Mouse (Mus musculus) midbrain, embryonic 14.5 days (tissue): ENCODE measurements at regions not wholly inside any gene's neighbourhood (a gene's known extent, or its start where the extent isn't known, plus 50 kb on each side); places are given as distances from the start of the nearest gene placed in this dataset.

ENCODE experiments used
- ATAC-seq: fragments of 200-750 bp; cut with Nextera tagmentation; 2 replicates; pipeline ENCODE4 v1.8.0; 2017; ENCODE audit warnings: moderate number of reproducible peaks, moderate library complexity; ENCODE audit not compliant: low FRiP score, low TSS enrichment
- DNase-seq: peaks from one replicate; pipeline ENCODE4 v3.0.0-alpha.2; 2015
- H3K27ac ChIP-seq: fragments of 300-500 bp; sonication (generic); replicated peaks from 2 replicates; pipeline ENCODE4 v1.5.1; 2014; ENCODE audit warnings: mild to moderate bottlenecking, low read depth, low read length, moderate library complexity
- H3K27me3 ChIP-seq: fragments of 300-500 bp; sonication (generic); 2 replicates; pipeline ENCODE4 v1.6.1; 2014; ENCODE audit warnings: low read length, control low read depth, mixed read lengths; ENCODE audit not compliant: control insufficient read depth, insufficient read depth
- H3K36me3 ChIP-seq: fragments of 300-500 bp; sonication (generic); 2 replicates; pipeline ENCODE4 v1.6.1; 2014; ENCODE audit warnings: low read length, control low read depth; ENCODE audit not compliant: control insufficient read depth, insufficient read depth
- H3K4me1 ChIP-seq: fragments of 300-500 bp; sonication (generic); 2 replicates; pipeline ENCODE4 v1.6.1; 2014; ENCODE audit warnings: mild to moderate bottlenecking, antibody characterized with exemption, low read length, control low read depth; ENCODE audit not compliant: control insufficient read depth, insufficient read depth
- H3K4me2 ChIP-seq: fragments of 300-500 bp; sonication (generic); 2 replicates; pipeline ENCODE4 v1.6.1; 2014; ENCODE audit warnings: mild to moderate bottlenecking, low read length, moderate library complexity
- H3K4me3 ChIP-seq: fragments of 300-500 bp; sonication (generic); replicated peaks from 2 replicates; pipeline ENCODE4 v1.5.1; 2014; ENCODE audit warnings: low read depth, low read length
- H3K9ac ChIP-seq: fragments of 300-500 bp; sonication (generic); replicated peaks from 2 replicates; pipeline ENCODE4 v1.6.1; 2014; ENCODE audit warnings: mild to moderate bottlenecking, low read length, moderate library complexity
- H3K9me3 ChIP-seq: fragments of 300-500 bp; sonication (generic); 2 replicates; pipeline ENCODE4 v1.6.1; 2016; ENCODE audit warnings: low read length, control low read depth, mixed read lengths; ENCODE audit not compliant: control insufficient read depth
- WGBS: fragments of 180-500 bp; shearing (Covaris S2); extraction: QIAGEN DNeasy Blood & Tissue Kit; methylation state at CpG from one replicate; pipeline ENCODE4 v1.1.7; 2014; 5-methylcytosine and 5-hydroxymethylcytosine counted together

DNA sequence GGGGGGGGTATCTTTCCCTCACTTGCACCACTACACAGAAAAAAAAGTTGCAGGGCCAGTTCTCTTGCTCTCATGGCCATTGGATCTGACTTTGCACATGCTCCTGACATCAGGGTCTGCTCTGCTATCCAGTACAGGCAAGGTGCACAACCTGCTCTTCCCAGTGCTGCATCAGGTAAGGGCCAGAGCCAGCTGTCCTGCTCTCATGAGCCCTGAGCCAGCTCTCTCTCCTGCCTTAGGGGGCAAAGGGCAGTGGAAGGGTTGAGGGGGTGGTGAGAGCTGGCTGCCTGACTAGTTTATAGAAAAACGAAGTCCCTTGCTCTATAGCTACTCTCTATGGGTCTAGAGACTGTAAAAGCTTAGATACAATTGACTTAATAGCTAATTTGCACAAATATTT lies 927.6 kb downstream of the Rab28 start:
- 71% methylated on average over 1 of the region's 1 CpGs for WGBS
- H3K9me3 ChIP-seq: no peaks in the 10 kb centered on the region

DNA sequence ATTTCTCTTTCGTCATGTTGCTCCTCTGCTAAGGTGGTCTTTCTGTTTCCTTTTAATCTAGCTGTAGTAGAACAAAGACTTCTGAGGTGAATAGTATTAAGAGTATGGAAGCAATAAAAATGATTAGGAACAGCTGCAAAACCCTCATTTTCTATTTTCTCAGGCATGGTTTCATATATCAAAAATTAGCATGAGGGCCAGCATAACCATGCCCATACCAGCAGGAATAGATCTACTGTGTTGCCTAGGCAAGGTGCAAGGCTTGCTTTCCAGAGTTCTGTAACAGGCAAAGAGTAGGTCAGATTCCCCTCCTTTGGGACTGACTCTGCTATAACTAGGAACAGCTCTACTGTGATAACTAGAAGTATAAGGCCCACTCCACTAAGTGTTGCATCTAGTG lies 928.1 kb downstream of the Rab28 start:
- Histone ChIP-seq H3K9me3 (no peaks in the 10 kb centered on the region), H3K27ac (no peak overlapping the region), H3K36me3 (no peaks in the 10 kb centered on the region), H3K4me1 (no peaks in the 10 kb centered on the region), H3K27me3 (no peaks in the 10 kb centered on the region), H3K9ac (no peak overlapping the region), H3K4me3 (no peak overlapping the region), H3K4me2 (no peak overlapping the region)
- 90% methylated on average over 1 of the region's 1 CpGs for WGBS
- ATAC-seq (no peak), DNase-seq (no peak)

More for the DNA sequence above, 927.6 kb downstream of the Rab28 start:
- ATAC-seq (no peak), DNase-seq (no peak)
- Histone ChIP-seq H3K4me1 (no peaks in the 10 kb centered on the region), H3K4me2 (no peak overlapping the region), H3K4me3 (no peak overlapping the region), H3K27ac (no peak overlapping the region), H3K36me3 (no peaks in the 10 kb centered on the region), H3K27me3 (no peaks in the 10 kb centered on the region), H3K9ac (no peak overlapping the region)

DNA sequence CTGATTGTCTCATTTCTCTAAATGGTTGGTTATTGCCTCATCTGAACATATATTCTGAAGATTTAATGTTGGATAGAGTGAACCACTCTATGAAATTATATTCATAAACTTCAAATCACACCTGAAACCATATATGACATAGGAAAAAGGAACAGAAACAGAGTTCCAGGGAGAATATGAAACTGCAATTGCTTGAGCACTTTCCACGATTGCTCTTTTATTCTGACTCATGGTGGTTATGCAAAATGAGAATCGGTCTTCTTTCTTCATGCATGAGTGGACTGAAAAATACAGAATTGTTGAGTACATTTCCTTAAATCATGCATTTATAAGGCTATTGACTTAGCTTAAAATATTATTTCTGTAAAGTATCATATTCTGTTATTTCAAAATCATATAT lies 932.1 kb downstream of the Rab28 start:
- no peaks in the 10 kb centered on the region for H3K4me1 ChIP-seq
- no peak for DNase-seq
- H3K36me3 ChIP-seq: no peaks in the 10 kb centered on the region
- H3K9me3 ChIP-seq: no peaks in the 10 kb centered on the region
- no peak overlapping the region for H3K4me3 ChIP-seq
- H3K9ac ChIP-seq: no peak overlapping the region
- H3K4me2 ChIP-seq: no peak overlapping the region
- H3K27ac ChIP-seq: no peak overlapping the region
- no peak for ATAC-seq
- WGBS: 90% methylated on average over 2 of the region's 2 CpGs
- no peaks in the 10 kb centered on the region for H3K27me3 ChIP-seq

DNA sequence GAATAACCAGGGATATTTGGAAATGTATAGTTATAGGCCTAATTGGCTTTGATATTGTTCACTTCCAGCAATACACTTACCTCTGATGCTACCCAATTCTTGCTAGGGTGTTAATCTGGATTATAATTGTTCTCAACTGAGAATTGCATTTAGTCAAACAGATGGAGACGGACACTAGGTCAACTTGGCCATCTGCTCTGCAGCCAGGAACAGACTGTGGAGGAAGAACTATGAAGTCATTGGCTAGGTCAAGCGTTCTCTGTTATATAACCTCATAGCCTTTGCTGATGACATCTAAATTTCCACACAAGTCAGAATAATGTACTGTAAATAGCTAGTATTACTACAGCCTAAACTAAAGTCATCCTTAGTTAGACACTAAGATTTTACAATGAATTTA lies 947.7 kb downstream of the Rab28 start:
- no peaks in the 10 kb centered on the region for H3K9me3 ChIP-seq
- H3K4me2 ChIP-seq: no peak overlapping the region
- no peak overlapping the region for H3K27ac ChIP-seq
- H3K9ac ChIP-seq: no peak overlapping the region
- ATAC-seq (no peak), DNase-seq (no peak)
- H3K4me1 ChIP-seq: no peaks in the 10 kb centered on the region
- H3K36me3 ChIP-seq: no peaks in the 10 kb centered on the region
- no peaks in the 10 kb centered on the region for H3K27me3 ChIP-seq
- H3K4me3 ChIP-seq: no peak overlapping the region
- WGBS: 81% methylated on average over 2 of the region's 2 CpGs

DNA sequence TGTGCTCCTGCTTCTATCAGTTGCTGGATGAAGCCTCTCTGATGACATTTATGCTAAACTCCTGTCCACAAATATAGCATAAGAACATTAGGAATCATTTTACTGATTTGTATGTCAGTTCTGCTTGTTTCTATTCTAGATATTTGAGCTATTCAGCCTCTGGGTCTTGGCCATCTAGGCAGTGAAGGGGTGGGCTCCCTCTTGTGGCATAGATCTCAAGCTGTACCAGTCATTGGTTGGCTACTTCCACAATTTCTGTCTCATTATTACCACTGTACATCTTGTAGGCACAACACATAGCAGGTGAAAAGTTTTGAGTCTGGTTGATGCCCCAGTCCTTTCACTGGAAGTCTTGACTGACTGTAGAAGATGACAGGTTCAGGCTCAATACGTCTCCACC lies 957.9 kb downstream of the Rab28 start:
- H3K27ac ChIP-seq: no peak overlapping the region
- H3K4me3 ChIP-seq: no peak overlapping the region
- DNase-seq: peak; percentile 10
- no peaks in the 10 kb centered on the region for H3K36me3 ChIP-seq
- no peak overlapping the region for H3K4me2 ChIP-seq
- H3K9ac ChIP-seq: no peak overlapping the region
- H3K9me3 ChIP-seq: no peaks in the 10 kb centered on the region
- H3K27me3 ChIP-seq: no peaks in the 10 kb centered on the region
- WGBS: 68% methylated on average over 1 of the region's 1 CpGs
- no peak for ATAC-seq
- no peaks in the 10 kb centered on the region for H3K4me1 ChIP-seq

DNA sequence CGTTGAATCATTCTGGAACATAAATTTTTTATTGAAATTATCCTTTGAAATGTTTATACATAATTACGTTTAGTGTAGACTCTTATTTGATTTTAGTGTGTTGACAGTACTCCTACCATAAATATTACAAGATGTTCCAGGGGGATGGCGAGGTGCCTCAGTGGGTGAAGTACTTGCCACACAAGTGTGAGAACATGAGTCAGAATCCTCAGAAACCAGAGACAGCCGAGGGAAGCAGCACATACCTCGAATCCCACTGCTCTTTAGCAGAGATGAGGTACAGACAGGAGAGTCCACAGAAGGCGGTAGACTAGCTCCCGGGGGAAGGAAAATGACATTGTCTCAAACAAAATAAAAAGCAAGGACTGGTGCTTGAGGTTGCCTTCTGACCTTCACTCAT lies 972.3 kb downstream of the Rab28 start:
- Histone ChIP-seq H3K4me1 (no peaks in the 10 kb centered on the region), H3K4me2 (no peak overlapping the region), H3K9ac (no peak overlapping the region), H3K4me3 (no peak overlapping the region), H3K9me3 (no peaks in the 10 kb centered on the region), H3K27ac (no peak overlapping the region), H3K36me3 (no peaks in the 10 kb centered on the region), H3K27me3 (no peaks in the 10 kb centered on the region)
- 84% methylated on average over 7 of the region's 7 CpGs for WGBS
- no peak for ATAC-seq
- no peak for DNase-seq

DNA sequence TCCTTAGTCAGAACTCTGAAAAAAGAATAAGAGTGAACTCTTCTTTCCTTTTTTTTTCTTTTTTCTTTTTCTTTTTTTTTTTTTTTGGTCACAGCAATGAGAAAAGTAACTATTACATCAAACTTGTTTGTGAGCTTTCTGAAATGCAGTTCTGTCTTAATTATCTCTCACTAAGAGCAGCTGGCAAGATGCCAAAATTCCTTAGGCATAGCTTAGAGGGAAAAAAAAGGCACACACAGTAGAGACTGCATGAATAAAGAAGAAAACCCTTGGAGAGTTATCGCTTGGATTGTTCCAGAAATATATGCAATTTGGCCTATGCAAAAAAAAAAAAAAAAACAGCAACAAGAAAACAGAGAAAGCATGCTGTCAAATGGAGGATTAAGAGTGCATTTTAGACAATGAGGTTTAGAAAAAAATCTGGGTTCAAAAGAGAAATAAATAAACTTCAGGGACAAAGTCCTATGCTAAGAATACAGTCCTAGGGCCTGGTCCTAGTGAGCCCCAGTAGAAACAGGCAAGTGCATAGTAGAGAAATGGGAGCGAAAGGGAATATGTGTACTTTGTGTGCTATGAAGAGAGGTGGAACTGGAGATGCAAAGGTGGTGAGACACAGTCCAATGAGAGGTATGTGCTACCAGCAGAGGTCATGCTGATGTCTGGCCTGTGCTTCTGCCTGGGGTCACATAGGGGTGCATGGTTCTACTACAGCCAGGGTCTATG lies 974.0 kb downstream of the Rab28 start:
- ATAC-seq: no peak
- H3K9ac ChIP-seq: no peak overlapping the region
- H3K9me3 ChIP-seq: no peaks in the 10 kb centered on the region
- DNase-seq: peak; percentile 75
- no peaks in the 10 kb centered on the region for H3K4me1 ChIP-seq
- H3K4me3 ChIP-seq: no peak overlapping the region
- H3K27ac ChIP-seq: no peak overlapping the region
- H3K27me3 ChIP-seq: no peaks in the 10 kb centered on the region
- 56% methylated on average over 2 of the region's 2 CpGs for WGBS
- H3K36me3 ChIP-seq: no peaks in the 10 kb centered on the region
- H3K4me2 ChIP-seq: no peak overlapping the region

DNA sequence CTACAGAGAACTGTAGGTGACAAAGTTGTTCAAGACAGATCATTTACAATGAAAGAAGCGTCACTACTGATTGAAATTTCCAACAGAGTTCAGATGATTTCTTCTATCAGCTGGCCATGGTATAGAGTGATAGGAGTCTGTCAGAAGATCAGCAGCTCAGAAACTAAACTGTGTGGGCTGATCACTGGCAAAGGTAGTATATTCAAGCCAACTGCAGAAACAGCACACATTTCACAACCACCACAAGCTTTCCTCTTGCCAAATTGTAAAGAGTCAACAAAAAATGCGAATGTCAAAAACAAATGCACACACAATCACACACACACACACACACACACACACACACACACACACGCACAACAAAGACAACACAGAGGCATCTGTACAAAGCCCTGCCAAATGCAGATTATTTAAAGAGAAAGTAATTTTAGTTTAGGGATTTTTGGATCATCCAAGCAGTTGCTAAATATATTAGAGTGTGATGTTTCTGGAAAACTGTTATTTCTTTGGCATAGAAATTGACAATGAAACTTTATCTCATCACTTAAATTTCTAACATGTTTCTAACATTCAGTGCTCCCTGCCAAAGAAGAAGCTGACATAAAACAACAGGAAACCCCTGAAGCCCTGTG lies 959.3 kb upstream of the Hs3st1 start:
- 77% methylated on average over 3 of the region's 3 CpGs for WGBS
- DNase-seq (no peak), ATAC-seq (no peak)
- no peaks in the 10 kb centered on the region for H3K4me1 ChIP-seq
- no peak overlapping the region for H3K4me2 ChIP-seq
- H3K27me3 ChIP-seq: no peaks in the 10 kb centered on the region
- no peaks in the 10 kb centered on the region for H3K36me3 ChIP-seq
- no peak overlapping the region for H3K27ac ChIP-seq
- H3K4me3 ChIP-seq: no peak overlapping the region
- H3K9me3 ChIP-seq: no peaks in the 10 kb centered on the region
- H3K9ac ChIP-seq: no peak overlapping the region

DNA sequence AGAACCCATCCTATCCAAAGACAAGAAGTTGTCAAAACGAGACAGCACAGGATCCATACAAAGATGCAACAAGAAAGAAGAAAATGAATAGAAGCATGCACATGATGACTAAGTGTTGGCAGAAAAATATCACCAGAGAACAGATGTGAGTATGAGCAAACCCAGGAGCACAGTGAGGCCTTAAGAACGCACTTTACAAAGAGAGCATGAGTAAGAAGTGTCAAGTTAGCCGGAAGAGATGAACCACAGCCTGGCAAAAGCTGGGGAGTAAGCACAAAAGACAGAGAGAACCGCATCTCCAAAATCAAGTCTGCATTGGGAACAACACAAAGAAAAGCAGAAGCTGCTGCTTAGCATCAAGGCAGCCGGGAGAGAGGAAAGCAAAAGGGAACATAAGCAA lies 946.4 kb upstream of the Hs3st1 start:
- Histone ChIP-seq H3K4me3 (no peak overlapping the region), H3K27ac (no peak overlapping the region), H3K36me3 (no peaks in the 10 kb centered on the region), H3K9ac (no peak overlapping the region), H3K4me2 (no peak overlapping the region), H3K9me3 (no peaks in the 10 kb centered on the region), H3K27me3 (no peaks in the 10 kb centered on the region), H3K4me1 (no peaks in the 10 kb centered on the region)
- 84% methylated on average over 5 of the region's 5 CpGs for WGBS
- ATAC-seq: no peak
- DNase-seq: no peak
